Comparison of ENCODE assay signal across 8 mouse cellular contexts in the genomic region with DNA sequence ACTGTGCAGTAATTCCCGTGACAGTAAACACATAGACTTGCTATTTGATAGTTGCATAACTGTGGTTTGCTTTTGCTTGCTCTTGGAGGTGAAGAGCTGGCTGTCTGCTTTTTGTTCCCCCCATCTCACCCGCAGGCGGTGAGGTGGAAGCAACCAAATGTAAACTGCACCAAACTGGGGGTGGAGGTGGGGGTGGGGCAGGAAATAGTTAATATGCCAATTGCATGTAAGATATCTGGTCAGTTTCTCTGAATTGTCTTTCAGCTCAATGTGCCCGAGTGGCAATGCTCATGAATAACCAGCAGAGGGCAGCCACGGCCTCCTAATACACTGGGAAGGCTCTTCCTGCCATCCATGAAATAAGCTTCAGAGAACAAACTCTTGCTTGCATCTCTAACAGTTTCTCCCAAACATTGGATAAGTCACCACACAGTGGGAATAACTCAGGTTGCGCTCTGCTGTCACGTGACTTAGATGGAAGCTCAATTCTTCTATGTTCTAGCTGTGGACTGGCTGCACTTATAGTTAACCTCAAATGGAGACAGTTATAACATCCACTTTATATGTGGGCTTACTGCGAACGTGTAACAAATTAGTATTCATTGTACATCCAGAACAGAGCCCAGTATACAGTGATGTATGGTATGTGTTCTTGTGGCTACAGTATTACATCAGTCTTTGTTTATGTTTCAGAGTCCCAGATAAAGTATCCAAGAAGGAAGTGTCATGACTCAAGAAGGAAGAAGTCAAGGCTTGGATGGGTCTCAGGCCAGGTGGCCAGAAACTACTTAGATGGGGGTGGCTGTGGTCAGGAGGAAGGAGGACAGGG.
A peak's percentile ranks its signal among the peaks of the same experiment; 100 is the strongest.
DNase-seq lines count a peak whose midpoint lies in the region; ATAC-seq and TF ChIP-seq lines count a peak whose summit lies in the region.

No protein-coding gene starts in this region.

- no peak for TF ChIP-seq POLR2A in olfactory bulb, adult 2 months (IDR thresholded peaks at IDR 0.05; ENCODE audit: insufficient read depth, low read depth, low read length)

- no peak overlapping the region for H3K4me2 ChIP-seq in kidney, postnatal 0 days (ENCODE audit: low read length)
- H3K4me2 ChIP-seq in liver, embryonic 14.5 days (ENCODE audit: low read depth), result no peak overlapping the region

- no peak for TF ChIP-seq EP300 in liver, embryonic 14.5 days (IDR thresholded peaks at IDR 0.05; ENCODE audit: low read depth)

- TF ChIP-seq CTCF in kidney, postnatal 0 days (IDR thresholded peaks at IDR 0.05; ENCODE audit: low read depth), result peak; percentile 94
- TF ChIP-seq CTCF in liver, embryonic 14.5 days (IDR thresholded peaks at IDR 0.05; ENCODE audit: low read depth), result peak; percentile 73
- 0 out of 2 replicates have a peak, but pooled peaks have one; percentile 22 for TF ChIP-seq CTCF in olfactory bulb, adult 2 months (IDR thresholded peaks at IDR 0.05; ENCODE audit: insufficient read depth, low read depth, low read length)

- no peaks in the 10 kb centered on the region for H3K9me3 ChIP-seq in kidney, postnatal 0 days (replicated peaks; ENCODE audit: low read length)
- no peaks in the 10 kb centered on the region for H3K9me3 ChIP-seq in liver, embryonic 14.5 days (ENCODE audit: control insufficient read depth, low read length)

- no peaks in the 10 kb centered on the region for H3K36me3 ChIP-seq in kidney, postnatal 0 days (ENCODE audit: insufficient read depth, low read length)
- H3K36me3 ChIP-seq in liver, embryonic 14.5 days (replicated peaks; ENCODE audit: control insufficient read depth, insufficient read depth, low read depth), result no peaks in the 10 kb centered on the region

- H3K4me1 ChIP-seq in kidney, postnatal 0 days (replicated peaks; ENCODE audit: insufficient read depth, low read length), result no peaks in the 10 kb centered on the region
- H3K4me1 ChIP-seq in liver, embryonic 14.5 days (replicated peaks; ENCODE audit: control insufficient read depth in 2 of 2, insufficient read depth in 2 of 2, low read length in 1 of 2), result no peaks in the 10 kb centered on the region
- H3K4me1 ChIP-seq in olfactory bulb, adult 2 months (ENCODE audit: control insufficient read depth, insufficient read depth, low read length), result 0 out of 2 replicates have a peak, but pooled peaks cover 2% of the 10 kb centered on the region

- H3K27me3 ChIP-seq in kidney, postnatal 0 days (ENCODE audit: insufficient read depth, low read length), result no peaks in the 10 kb centered on the region
- no peaks in the 10 kb centered on the region for H3K27me3 ChIP-seq in liver, embryonic 14.5 days (ENCODE audit: control insufficient read depth, insufficient read depth, low read length)

- H3K27ac ChIP-seq in kidney, postnatal 0 days, result no peak overlapping the region
- no peak overlapping the region for H3K27ac ChIP-seq in liver, embryonic 14.5 days
- no peak overlapping the region for H3K27ac ChIP-seq in olfactory bulb, adult 2 months (ENCODE audit: insufficient read depth, low read depth, low read length)

- 0 out of 2 replicates have a peak, but pooled peaks have one; percentile 6 for ATAC-seq in kidney, postnatal 0 days (replicated peaks; ENCODE audit: low FRiP score, low read depth)
- no peak for ATAC-seq in liver, embryonic 14.5 days (ENCODE audit: insufficient read depth)

- WGBS in kidney, postnatal 0 days, result 19% methylated on average over 9 of the region's 9 CpGs
- 20% methylated on average over 9 of the region's 9 CpGs for WGBS in liver, embryonic 14.5 days (ENCODE audit: insufficient replicate concordance)
- 27% methylated on average over 9 of the region's 9 CpGs for WGBS in olfactory bulb, adult 2 months

- H3K4me3 ChIP-seq in kidney, postnatal 0 days (replicated peaks; ENCODE audit: low read depth, low read length), result no peak overlapping the region
- no peak overlapping the region for H3K4me3 ChIP-seq in liver, embryonic 14.5 days (ENCODE audit: insufficient read depth in 1 of 2, low read depth in 2 of 2, low read length in 2 of 2)
- no peak overlapping the region for H3K4me3 ChIP-seq in olfactory bulb, adult 2 months (ENCODE audit: insufficient read depth, low read depth, low read length)

- no peak overlapping the region for H3K9ac ChIP-seq in kidney, postnatal 0 days (ENCODE audit: low read depth, low read length)
- H3K9ac ChIP-seq in liver, embryonic 14.5 days (replicated peaks), result no peak overlapping the region

- DNase-seq in 416B (ENCODE audit: low read depth), result peak; percentile 57
- DNase-seq in adrenal gland, adult 18-20 months (ENCODE audit: low spot score in 2 of 2), result peak; percentile 58 to 63
- peak; percentile 81 for DNase-seq in embryo, embryonic 11 days
- peak; percentile 24 to 58 for DNase-seq in gastrocnemius, postnatal 4 days (ENCODE audit: low spot score in 2 of 2)
- DNase-seq in kidney, postnatal 0 days (ENCODE audit: low spot score), result peak; percentile 90
- DNase-seq in liver, embryonic 14.5 days (ENCODE audit: low read depth in 3 of 3, low spot score in 3 of 3), result peak in 1 of 3 experiments; percentile 9
- DNase-seq in thymus, postnatal 25 days, result peak; percentile 60

Comparison
In these comparisons a context has a peak if more than half of its experiments do, and no peak if none do; other contexts are left out.
1. CTCF ChIP-seq: peak in every context shown above with its lines; median percentile 94 in kidney, postnatal 0 days; 73 in liver, embryonic 14.5 days; 22 in olfactory bulb, adult 2 months.